Mouse (Mus musculus): ENCODE results near the gene Gm49325.

The Gm49325 gene

DNA sequence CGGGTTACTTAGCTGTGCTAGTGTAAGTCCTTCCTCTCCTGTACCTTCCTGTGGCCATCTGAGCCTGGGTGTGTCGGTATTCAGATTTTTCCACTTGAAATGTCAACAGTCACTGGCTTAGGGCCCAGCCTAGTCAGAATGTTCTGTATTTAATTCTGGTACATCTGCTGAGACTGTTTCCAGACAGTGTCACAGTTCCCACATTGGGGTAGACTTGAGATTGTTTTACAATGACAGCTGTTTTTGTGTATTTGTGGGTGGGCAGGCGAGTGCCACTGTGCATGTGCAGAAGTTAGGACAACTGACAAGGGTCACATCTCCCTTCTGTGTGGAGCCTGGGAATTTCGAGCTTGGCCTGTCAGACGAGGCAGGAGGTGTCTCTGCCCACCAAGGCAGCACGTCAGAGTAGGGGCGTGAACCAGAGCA is 18.6 kb downstream of the Gm49325 start:
- no peak for DNase-seq (ENCODE audit: extremely low read depth, low read depth)

DNA sequence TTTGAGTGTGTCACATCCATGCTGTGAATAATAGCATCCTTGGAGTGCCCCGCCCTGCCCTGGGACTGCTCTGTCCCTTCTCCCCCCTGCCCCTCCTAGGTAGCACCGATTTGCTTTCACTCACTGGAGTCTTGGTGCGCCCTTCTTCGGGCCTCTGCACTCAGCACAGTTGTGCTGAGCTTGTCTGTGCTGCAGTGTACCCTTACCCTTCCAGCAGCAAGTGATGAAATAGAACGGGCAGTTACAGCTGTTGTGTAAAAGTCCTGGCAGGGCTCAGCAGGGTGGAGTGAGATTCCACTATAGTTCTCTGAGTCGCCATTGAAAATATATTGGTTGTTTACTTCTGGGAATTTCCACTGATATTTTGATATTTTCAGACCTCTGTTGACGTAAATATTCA is 20.0 kb downstream of the Gm49325 start:
- DNase-seq (ENCODE audit: extremely low read depth, low read depth) = no peak

DNA sequence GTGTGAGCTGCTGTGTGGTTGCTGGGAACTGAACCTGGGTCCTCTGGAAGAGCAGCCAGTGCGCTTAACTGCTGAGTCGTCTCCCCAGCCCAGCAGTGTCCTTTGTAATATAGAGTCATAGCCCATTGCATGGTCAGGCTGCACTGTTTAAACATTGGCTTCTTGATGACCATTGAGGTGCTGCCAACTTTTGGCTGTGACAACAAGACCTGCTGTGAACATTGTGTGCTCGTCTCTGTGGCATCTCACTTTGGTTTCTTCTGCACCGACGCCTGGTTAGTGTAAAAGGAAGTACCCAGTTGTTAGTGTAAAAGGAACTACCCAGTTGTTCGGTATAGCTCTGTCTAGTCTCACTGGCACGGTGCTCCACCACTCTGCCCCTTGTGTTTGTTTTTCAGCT is 20.6 kb downstream of the Gm49325 start:
- DNase-seq (ENCODE audit: extremely low read depth, low read depth) = no peak

DNA sequence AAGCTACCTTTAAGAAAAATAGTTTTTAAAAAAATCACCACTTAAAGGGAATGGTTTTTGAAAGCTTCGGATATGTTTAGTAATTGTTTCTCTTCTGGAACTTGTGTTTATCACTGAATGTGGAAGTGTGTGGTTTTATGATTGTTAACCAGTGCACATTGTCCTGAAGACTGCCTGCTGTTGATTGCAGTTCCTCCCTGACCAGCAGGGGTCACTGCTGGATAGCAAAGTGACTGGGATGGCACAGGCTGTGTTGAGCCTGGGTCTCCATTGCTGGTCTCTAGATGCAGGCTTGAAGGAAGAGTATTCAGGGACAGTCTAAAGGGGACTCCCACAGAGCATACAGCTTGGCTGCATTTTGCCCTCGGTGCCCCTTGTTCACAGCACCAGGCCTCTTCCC is 21.5 kb downstream of the Gm49325 start:
- DNase-seq (ENCODE audit: extremely low read depth, low read depth) = peak; percentile 77

- no peak for DNase-seq (ENCODE audit: extremely low read depth, low read depth)
These were observed 23.2 kb downstream of the Gm49325 start for GRCm38 (mm10) chr10:77629163-77629562.

- DNase-seq (ENCODE audit: extremely low read depth, low read depth) = no peak
These were observed 24.0 kb downstream of the Gm49325 start for GRCm38 (mm10) chr10:77629970-77630369.

GRCm38 (mm10) chr10:77634016-77634415 is 28.0 kb downstream of the Gm49325 start:
- DNase-seq (ENCODE audit: extremely low read depth, low read depth) = no peak

GRCm38 (mm10) chr10:77634452-77635231 is 28.6 kb downstream of the Gm49325 start:
- no peak for DNase-seq (ENCODE audit: extremely low read depth, low read depth)

DNA sequence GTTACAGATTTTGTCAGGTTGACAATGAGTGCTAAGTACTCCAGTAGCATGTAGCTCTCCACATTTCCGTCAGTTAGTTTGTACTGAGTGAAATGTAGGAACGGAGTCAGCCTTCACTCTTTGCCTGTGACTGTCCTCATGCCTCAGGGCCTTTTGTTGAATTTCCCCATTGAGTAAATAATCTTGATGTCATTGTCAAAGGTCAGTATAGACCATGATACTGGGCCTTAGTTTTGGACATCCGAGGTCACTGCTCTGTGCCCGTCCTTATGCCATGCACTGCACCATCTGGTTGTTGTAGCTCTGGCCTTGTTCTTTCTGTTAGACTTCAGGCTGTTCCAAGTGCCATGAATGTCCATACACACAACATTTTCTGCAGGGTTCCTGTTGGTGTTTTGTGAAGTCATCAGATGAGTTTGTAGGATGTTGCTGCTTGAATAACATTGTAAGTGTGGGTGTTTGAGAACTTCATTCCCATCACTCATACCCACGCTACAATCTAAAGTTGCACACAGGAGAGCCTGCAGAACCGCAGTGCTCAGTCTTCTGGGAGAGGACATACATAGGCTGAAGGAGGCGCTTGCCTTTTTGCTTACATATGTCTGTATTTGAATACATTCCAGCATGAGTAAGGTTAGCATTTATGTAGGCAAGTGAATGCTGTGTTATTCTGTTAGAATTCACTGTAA is 30.4 kb downstream of the Gm49325 start:
- DNase-seq (ENCODE audit: extremely low read depth, low read depth) = no peak

DNA sequence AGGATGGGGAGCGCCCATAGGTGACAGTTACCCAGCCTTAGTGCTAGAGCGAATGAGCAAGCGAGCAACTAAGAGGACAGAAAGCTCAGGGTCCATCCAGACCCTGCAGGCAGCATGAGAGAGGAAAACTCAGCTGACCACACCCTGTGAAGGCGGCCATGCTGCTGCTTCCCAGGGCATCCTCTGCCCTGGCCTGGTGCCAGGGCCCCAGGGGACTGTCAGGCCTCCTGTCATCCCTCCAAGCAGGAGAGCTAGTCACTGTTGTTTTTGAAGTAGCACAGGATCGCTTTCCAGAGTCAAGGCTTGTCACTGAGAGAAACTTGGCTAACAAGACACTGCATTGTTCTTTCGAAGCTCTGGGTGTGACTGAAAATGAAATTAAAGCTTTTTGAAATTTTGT is 33.0 kb downstream of the Gm49325 start:
- no peak for DNase-seq (ENCODE audit: extremely low read depth, low read depth)

GRCm38 (mm10) chr10:77643160-77643559 is 37.2 kb downstream of the Gm49325 start:
- no peak for DNase-seq (ENCODE audit: extremely low read depth, low read depth)

GRCm38 (mm10) chr10:77645571-77645970 is 39.6 kb downstream of the Gm49325 start:
- DNase-seq (ENCODE audit: extremely low read depth, low read depth) = no peak

DNA sequence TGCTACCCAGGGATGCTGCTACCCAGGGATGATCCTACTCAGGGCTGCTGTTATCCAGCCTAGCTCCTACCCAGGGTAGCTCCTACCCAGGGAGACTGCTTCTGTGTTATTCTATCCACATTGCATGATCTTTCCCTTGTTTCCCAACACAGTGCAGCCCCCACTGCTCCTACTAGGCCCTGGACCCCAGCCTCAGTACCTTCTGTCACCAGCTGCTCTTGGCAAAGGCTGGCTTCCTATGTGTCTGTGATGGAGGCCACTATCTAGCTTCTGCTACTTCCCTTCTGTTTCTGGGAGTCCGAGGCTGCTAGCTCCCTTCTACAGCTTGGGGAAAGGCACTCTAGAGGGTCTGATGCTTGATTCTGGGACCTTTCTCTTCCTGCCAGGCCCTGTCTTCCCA is 41.5 kb downstream of the Gm49325 start:
- DNase-seq (ENCODE audit: extremely low read depth, low read depth) = no peak

GRCm38 (mm10) chr10:77647901-77648300 is 41.9 kb downstream of the Gm49325 start:
- DNase-seq (ENCODE audit: extremely low read depth, low read depth) = no peak

- no peak for DNase-seq (ENCODE audit: extremely low read depth, low read depth)
These were observed 46.0 kb downstream of the Gm49325 start for GRCm38 (mm10) chr10:77652046-77652445.

- DNase-seq (ENCODE audit: extremely low read depth, low read depth) = no peak
These were observed 52.4 kb downstream of the Gm49325 start for GRCm38 (mm10) chr10:77658286-77658994.

- no peak for DNase-seq (ENCODE audit: extremely low read depth, low read depth)
These were observed 58.1 kb downstream of the Gm49325 start for GRCm38 (mm10) chr10:77663949-77664665.

DNA sequence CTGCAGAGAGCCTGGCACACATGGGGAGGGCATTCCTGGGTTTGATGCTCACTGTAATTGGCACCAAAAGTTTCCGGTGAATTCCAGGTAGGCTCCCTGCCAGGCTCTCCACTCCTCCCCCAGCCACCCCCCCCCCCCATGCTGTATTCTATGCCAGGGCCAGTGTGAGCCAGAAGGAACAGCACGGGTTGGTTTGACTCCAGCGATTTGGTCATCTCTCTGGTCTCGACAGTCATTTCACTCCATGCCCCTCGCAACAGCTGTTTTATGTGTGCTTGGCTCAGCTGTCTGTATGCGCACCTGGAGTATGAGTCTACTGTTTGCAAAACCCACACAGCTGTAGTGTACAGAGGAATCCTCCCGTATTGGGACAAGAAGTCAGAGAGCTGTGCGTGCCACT is 60.3 kb downstream of the Gm49325 start:
- DNase-seq (ENCODE audit: extremely low read depth, low read depth) = no peak

- no peak for DNase-seq (ENCODE audit: extremely low read depth, low read depth)
These were observed 61.4 kb downstream of the Gm49325 start for GRCm38 (mm10) chr10:77667402-77667801.

DNA sequence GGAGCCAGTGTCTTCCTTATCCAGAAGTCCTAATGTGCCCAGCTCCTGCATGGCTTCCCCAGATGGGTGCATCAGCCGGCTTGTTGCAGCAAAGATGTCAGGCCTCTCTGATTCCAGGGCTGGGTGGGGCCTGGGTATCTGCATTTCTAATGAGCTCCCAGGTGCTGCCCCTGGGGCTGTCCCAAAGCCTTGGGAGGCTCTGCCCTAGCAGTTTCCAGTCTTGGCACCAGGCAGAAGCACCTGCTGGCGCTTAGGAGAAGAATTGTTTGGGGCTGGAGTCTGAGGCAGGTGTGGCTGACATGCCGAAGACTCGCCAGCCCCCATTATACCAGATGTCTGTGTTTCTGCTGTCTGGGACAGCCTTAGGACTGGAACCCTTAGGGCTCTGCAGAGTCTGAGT is 64.7 kb downstream of the Gm49325 start:
- DNase-seq (ENCODE audit: extremely low read depth, low read depth) = no peak

DNA sequence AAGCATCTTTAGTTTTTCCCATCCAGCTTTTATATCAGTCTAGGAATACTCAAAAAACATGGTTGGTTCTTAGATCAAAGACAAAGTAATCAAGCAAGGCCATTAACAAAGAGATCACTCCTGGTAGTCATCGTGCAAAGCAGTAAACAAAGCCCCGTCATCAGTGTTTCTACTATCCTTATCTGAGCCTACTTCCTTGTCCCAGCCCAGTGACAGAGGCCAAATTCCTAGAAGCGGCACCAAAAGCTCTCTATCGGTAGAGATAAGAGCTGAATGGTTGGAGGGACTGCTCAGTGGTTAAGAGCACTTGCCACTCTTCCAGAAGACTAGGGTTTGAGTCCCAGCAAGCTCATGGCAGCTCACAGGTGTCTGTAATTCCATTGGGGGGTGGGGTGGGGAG is 65.5 kb downstream of the Gm49325 start:
- peak; percentile 86 for DNase-seq (ENCODE audit: extremely low read depth, low read depth)

DNA sequence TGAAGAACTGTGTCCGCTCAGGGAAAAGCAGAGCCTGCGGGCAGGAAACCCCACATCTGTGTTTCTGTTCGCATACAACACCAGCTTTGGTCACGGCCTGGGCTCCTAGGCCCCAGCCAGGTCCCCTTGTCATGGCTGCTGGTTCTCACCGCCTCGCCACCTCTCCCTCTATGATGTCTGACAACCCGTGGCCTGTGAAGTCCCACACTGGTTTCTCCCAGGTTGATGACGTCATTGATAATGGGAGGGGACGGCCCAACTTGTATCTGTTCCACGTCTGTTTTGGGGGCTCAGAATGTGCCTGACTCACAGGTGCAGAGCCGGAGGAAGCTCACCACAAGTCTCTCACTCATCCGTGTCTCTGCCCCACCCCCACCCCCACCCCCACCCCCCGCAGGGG is 67.8 kb downstream of the Gm49325 start:
- no peak for DNase-seq (ENCODE audit: extremely low read depth, low read depth)

Measured in MEL-GATA-1-ER (cell line).